Mouse (Mus musculus): ENCODE measurements at regions not wholly inside any gene's neighbourhood (a gene's known extent, or its start where the extent isn't known, plus 50 kb on each side); places are given as distances from the start of the nearest gene placed in this dataset.

DNA sequence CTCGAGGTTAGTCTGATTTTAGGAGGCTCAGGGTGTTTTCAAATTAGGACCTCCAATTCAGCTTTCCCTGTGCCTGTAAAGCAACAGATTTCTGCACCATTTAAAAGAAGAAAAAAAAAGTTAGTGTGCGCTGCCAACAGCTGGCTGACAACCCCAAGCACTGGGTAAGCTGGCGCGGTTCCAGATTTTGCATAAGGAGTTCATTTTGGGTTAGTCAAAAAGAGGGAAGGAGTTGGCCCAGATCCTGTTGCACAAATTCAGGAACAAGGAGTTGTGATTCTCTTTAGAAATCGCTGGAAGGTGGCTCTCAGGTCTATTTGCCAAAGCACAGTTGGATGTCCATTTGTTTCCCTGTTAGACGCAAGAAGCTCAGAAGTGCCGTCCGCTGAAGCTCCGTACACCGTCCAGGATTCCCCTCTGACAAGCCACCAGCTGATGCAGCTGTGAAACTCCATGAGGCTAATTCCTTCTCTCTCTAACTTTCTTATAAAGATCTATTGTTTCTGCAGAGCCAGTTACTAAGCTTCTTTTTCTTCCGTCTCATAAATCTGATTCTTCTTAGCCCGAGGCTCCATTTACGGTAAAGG, 184.6 kb downstream of the Cand1 start:
- DNase-seq (ENCODE audit: extremely low spot score, low spot score) = no peak

GRCm38 (mm10) chr10:119054191-119055175, 184.5 kb upstream of the Dyrk2 start:
- no peak for DNase-seq (ENCODE audit: extremely low spot score, low spot score)

- DNase-seq (ENCODE audit: extremely low spot score, low spot score) = no peak
Observed at GRCm38 (mm10) chr10:119052441-119053041, 182.5 kb upstream of the Dyrk2 start.

DNA sequence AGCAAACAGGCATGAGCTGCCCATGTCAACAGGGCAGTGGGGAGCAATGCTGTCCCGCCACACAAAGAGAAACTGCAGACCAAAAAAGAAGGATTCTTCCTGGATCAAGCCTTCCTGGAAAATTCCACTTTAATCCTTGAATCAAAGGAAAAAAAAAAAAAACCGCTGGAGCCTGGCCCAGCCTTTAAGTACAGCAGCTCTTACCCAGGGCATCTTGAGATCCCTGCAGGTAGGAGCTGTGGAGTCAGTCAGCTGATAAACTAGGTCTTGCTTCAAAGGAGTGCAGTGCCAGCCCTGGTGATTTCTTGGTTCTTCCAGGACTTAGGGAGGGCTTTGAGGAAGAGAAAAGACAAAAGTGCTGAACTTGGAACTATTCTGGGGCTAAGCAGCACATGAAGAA, 181.6 kb upstream of the Dyrk2 start:
- DNase-seq (ENCODE audit: extremely low spot score, low spot score) = no peak

DNA sequence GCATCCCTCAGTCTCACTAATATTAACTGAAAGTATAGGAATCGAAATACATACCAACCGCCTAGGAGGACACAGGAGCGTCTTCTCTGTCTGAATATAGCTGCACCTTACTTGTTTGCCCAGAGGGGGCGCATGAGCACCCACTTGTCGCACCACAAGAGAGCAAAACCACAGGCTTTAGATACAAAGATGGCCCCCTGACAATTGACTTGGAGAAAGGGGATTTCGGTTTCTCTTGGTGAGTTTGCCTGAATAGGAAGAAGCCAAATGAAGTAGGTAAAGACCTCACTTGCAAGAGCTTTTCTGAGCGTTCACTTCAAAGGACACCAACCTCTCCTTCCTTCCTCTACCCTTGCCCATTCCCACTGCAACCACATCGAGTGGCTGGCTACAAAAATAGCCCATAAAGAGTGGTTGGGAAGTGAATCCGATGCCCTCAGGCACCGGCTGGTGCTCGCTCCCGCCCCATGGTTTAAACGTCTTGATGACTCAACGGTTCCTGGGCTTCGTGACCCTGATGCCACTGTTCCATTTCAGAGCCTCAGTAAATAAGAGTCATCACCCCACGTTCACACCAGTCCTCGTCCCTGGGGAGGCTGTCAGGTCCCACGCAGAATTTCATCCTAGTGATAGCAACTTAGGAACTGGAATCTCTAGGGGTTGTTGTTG, 180.1 kb upstream of the Dyrk2 start:
- no peak for DNase-seq (ENCODE audit: extremely low spot score, low spot score)

- DNase-seq (ENCODE audit: extremely low spot score, low spot score) = no peak
Observed at GRCm38 (mm10) chr10:119048643-119049420, 178.8 kb upstream of the Dyrk2 start.

DNA sequence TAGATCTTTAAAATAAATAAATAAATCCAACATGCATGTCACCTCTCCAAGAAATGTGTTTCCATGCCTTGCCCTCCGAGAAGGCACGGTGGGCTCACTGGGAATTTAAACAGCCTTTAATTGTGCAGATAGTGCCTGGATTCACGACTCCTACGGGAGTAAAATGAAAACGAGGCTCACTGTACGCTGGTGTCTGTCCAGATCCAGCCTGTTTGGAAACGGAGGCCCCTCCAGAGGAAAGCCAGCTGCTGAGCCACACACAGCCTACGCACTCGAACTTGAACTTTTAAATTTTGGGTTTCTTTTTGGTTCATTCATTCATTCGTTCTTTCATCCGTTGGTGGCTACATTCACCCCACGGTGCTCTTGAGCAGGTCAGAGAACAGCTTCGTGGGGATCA, 175.1 kb upstream of the Dyrk2 start:
- DNase-seq (ENCODE audit: extremely low spot score, low spot score) = no peak

- DNase-seq (ENCODE audit: extremely low spot score, low spot score) = no peak
Observed at GRCm38 (mm10) chr10:119043069-119043468, 173.1 kb upstream of the Dyrk2 start.

- DNase-seq (ENCODE audit: extremely low spot score, low spot score) = no peak
Observed at GRCm38 (mm10) chr10:119040205-119040604, 170.2 kb upstream of the Dyrk2 start.

GRCm38 (mm10) chr10:119039732-119040131, 169.7 kb upstream of the Dyrk2 start:
- DNase-seq (ENCODE audit: extremely low spot score, low spot score) = no peak

GRCm38 (mm10) chr10:119038991-119039390, 169.0 kb upstream of the Dyrk2 start:
- no peak for DNase-seq (ENCODE audit: extremely low spot score, low spot score)

DNA sequence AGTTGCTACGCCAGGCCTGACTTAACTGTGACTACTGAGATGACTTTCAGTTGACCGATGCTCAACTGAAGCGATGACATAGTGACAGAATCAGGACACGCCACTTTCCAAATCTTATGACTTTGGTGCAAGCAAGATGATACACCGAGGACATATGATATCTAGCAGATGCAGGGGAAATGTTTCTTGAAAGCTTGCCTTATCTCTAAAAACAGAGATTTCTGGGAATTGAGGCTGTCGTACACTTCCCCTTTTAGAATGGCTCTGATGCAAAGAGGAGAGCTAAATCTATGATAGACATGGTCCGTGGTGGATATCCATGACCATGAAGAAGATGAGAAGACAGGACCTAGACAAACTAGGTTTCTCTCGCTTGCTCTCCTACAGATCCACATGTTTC, 167.8 kb upstream of the Dyrk2 start:
- DNase-seq (ENCODE audit: extremely low spot score, low spot score) = no peak

DNA sequence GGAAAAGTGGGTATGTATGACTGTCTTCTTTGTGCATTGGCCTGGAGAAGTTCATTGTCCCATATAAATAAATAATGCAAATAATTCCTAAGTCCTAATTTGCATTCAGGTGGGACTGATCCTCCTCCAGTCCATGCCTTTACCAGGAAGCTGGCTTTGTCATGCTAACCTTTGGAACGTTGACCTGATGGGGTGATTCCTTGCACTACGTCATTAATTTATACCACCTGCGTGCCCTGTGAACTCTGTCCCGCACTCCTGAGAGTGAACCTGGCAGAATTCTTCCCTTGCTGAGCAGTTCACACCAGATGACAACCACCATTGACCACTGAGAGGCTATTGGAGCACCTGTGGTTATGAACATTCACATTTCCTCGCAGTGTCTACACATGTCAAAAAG, 165.9 kb upstream of the Dyrk2 start:
- DNase-seq (ENCODE audit: extremely low spot score, low spot score) = no peak

DNA sequence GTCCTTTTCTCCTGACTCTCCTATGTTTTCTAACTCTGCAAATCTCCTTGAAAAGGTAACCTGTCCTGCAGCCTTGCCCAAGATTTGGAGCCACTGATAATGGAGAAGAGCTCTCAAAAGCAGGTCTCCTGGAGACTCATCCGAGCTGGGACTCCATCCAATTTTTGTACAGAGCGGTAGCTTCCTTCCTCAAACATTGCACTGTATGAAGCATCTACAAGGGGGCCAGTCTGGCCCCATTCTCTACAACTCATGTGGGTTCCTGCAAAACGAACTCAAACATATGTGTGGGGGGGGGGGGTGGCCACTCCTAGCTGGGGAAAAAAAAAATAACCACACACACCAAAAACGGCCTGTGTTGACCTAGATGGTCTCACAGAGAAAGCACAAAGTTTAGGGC, 164.4 kb upstream of the Dyrk2 start:
- no peak for DNase-seq (ENCODE audit: extremely low spot score, low spot score)

- no peak for DNase-seq (ENCODE audit: extremely low spot score, low spot score)
Observed at GRCm38 (mm10) chr10:119031282-119032275, 161.6 kb upstream of the Dyrk2 start.

DNA sequence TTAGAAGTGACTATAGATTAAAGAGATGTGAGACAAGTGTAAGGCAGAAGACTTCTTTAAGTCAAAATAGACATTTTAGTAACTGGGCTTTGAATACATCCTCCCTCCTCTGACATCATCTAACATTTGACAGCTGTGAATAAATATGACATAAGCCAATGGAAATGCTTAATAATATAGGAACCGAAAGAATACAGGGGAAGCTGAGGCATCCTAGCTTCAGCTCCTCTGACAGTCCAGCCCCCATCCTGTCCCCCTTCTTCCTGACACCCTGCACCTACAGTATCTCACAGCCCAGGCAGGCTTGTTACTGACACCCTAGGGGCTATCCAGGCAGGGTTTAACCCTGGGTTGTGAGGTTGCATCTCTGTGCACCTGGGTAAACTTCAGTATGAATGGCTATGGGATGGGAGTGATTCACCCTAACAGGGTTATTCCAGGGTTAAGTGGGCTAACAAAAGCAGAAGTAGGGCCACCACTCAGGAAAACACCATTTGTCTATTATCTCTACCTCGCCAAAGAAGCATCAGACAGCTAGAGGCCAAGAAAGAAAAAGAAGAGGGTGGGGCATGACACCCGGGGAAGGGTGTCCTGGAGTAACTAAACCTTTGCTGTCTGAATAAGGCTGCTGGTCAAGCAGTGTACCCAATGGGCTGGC, 158.6 kb upstream of the Dyrk2 start:
- DNase-seq (ENCODE audit: extremely low spot score, low spot score) = no peak

- DNase-seq (ENCODE audit: extremely low spot score, low spot score) = no peak
Observed at GRCm38 (mm10) chr10:119027241-119027901, 157.4 kb upstream of the Dyrk2 start.

GRCm38 (mm10) chr10:119026291-119026690, 156.3 kb upstream of the Dyrk2 start:
- no peak for DNase-seq (ENCODE audit: extremely low spot score, low spot score)

GRCm38 (mm10) chr10:119024425-119024824, 154.4 kb upstream of the Dyrk2 start:
- DNase-seq (ENCODE audit: extremely low spot score, low spot score) = no peak
